Mouse (Mus musculus): ENCODE measurements around the gene Rhot2. TPM values are rescaled to one million over a fixed set of nuclear protein-coding genes. Genes with fewer than 3 reads are reported as not detected.

The Rhot2 gene
- total RNA-seq, 2 experiments from 2014 or later, result 103 to 105 TPM

- no peak for TF ChIP-seq CTCF (IDR thresholded peaks at IDR 0.05)
- H3K27ac ChIP-seq, result no peak overlapping the region
These were observed 5.7 kb downstream of the Rhot2 start for GRCm38 (mm10) chr17:25838904-25839303.

GRCm38 (mm10) chr17:25837533-25837932, 7.1 kb downstream of the Rhot2 start:
- no peak for TF ChIP-seq CTCF (IDR thresholded peaks at IDR 0.05)
- Histone ChIP-seq H3K27ac (peak overlapping the region; percentile 96), H3K4me3 (no peak overlapping the region)
- intact Hi-C loops (cut with DNase I), result no loop called here
- no peak for DNase-seq (ENCODE audit: extremely low spot score in 1 of 2, low spot score in 2 of 2)

More at GRCm38 (mm10) chr17:25838904-25839303, 5.7 kb downstream of the Rhot2 start:
- no peak overlapping the region for H3K4me3 ChIP-seq
- no peak for DNase-seq (ENCODE audit: extremely low spot score in 1 of 2, low spot score in 2 of 2)
- intact Hi-C loops (cut with DNase I), result no loop called here

- intact Hi-C loops (cut with DNase I), result no loop called here
- peak; percentile 83 to 85 for DNase-seq (ENCODE audit: extremely low spot score in 1 of 2, low spot score in 2 of 2)
- no peak for TF ChIP-seq CTCF (IDR thresholded peaks at IDR 0.05)
These were observed 7.6 kb downstream of the Rhot2 start, which contains the start of gene Rhbdl1 for GRCm38 (mm10) chr17:25837076-25837410. Gene Rhbdl1, minus strand, starts transcription at chr17:25837295.

GRCm38 (mm10) chr17:25836397-25837075, 8.1 kb downstream of the Rhot2 start:
- intact Hi-C loops (cut with DNase I), result no loop called here
- DNase-seq (ENCODE audit: extremely low spot score in 1 of 2, low spot score in 2 of 2), result no peak
- Histone ChIP-seq H3K4me3 (peak overlapping the region; percentile 66), H3K27ac (peak overlapping the region; percentile 96)
- TF ChIP-seq CTCF (IDR thresholded peaks at IDR 0.05), result no peak

More at GRCm38 (mm10) chr17:25837076-25837410, 7.6 kb downstream of the Rhot2 start, which contains the start of gene Rhbdl1:
- H3K4me3 ChIP-seq, result peak within 1 kb of the TSS; percentile 66
- peak within 1 kb of the TSS; percentile 96 for H3K27ac ChIP-seq

GRCm38 (mm10) chr17:25835816-25836215, 8.8 kb downstream of the Rhot2 start:
- peak overlapping the region; percentile 96 for H3K27ac ChIP-seq
- no peak for DNase-seq (ENCODE audit: extremely low spot score in 1 of 2, low spot score in 2 of 2)
- intact Hi-C loops (cut with DNase I), result no loop called here
- peak overlapping the region; percentile 66 for H3K4me3 ChIP-seq
- no peak for TF ChIP-seq CTCF (IDR thresholded peaks at IDR 0.05)

- TF ChIP-seq CTCF (IDR thresholded peaks at IDR 0.05), result no peak
- intact Hi-C loops (cut with DNase I), result no loop called here
- Histone ChIP-seq H3K27ac (no peak overlapping the region), H3K4me3 (no peak overlapping the region)
- no peak for DNase-seq (ENCODE audit: extremely low spot score in 1 of 2, low spot score in 2 of 2)
These were observed 9.3 kb downstream of the Rhot2 start for GRCm38 (mm10) chr17:25835301-25835700.

- H3K4me3 ChIP-seq, result peak overlapping the region; percentile 72
- intact Hi-C loops (cut with DNase I), result no loop called here
- no peak overlapping the region; the same call in 1 of the 2 replicates for H3K27ac ChIP-seq
These were observed 9.9 kb downstream of the Rhot2 start for GRCm38 (mm10) chr17:25834595-25835222.

GRCm38 (mm10) chr17:25833961-25834594, 10.6 kb downstream of the Rhot2 start:
- intact Hi-C loops (cut with DNase I), result no loop called here
- Histone ChIP-seq H3K4me3 (peak overlapping the region; percentile 72), H3K27ac (peak overlapping the region; percentile 99)
- no peak for DNase-seq (ENCODE audit: extremely low spot score in 1 of 2, low spot score in 2 of 2)
- TF ChIP-seq CTCF (IDR thresholded peaks at IDR 0.05), result no peak

More at GRCm38 (mm10) chr17:25834595-25835222, 9.9 kb downstream of the Rhot2 start:
- no peak for TF ChIP-seq CTCF (IDR thresholded peaks at IDR 0.05)
- no peak for DNase-seq (ENCODE audit: extremely low spot score in 1 of 2, low spot score in 2 of 2)

- DNase-seq (ENCODE audit: extremely low spot score in 1 of 2, low spot score in 2 of 2), result peak; percentile 79 to 80
- H3K4me3 ChIP-seq, result peak within 1 kb of the TSS; percentile 72
These were observed 11.4 kb downstream of the Rhot2 start, which contains the start of gene Stub1 for GRCm38 (mm10) chr17:25833291-25833663. Gene Stub1, minus strand, starts transcription at chr17:25833404.

GRCm38 (mm10) chr17:25832436-25833290, 12.0 kb downstream of the Rhot2 start:
- H3K27ac ChIP-seq, result peak overlapping the region; percentile 99
- intact Hi-C loops (cut with DNase I), result no loop called here
- H3K4me3 ChIP-seq, result peak overlapping the region; percentile 72
- DNase-seq (ENCODE audit: extremely low spot score in 1 of 2, low spot score in 2 of 2), result peak; percentile 97 to 98
- TF ChIP-seq CTCF (IDR thresholded peaks at IDR 0.05), result no peak

More at GRCm38 (mm10) chr17:25833291-25833663, 11.4 kb downstream of the Rhot2 start, which contains the start of gene Stub1:
- no peak for TF ChIP-seq CTCF (IDR thresholded peaks at IDR 0.05)
- intact Hi-C loops (cut with DNase I), result no loop called here
- peak within 1 kb of the TSS; percentile 99 for H3K27ac ChIP-seq

Measured in left cerebral cortex, adult 2 months (tissue).